Mouse (Mus musculus) B cell, adult 62 days (primary cell): ENCODE measurements around the gene Ppp2r3c. TPM values are rescaled to one million over a fixed set of nuclear protein-coding genes. Genes with fewer than 3 reads are reported as not detected.

Experiments used
- total RNA-seq: library from RNA; stranded (reverse); gene quantifications from 4 replicates; pipeline ENCODE4 v1.2.4, GENCODE M21; 2023

Ppp2r3c gene
- 18.8 to 27.6 TPM (median 21.5 TPM) in 4 replicates for total RNA-seq

GRCm38 (mm10) chr12:55302485-55303441 lies at the start of gene Ppp2r3c:
Ppp2r3c (minus strand) TSS chr12:55302998.

DNA sequence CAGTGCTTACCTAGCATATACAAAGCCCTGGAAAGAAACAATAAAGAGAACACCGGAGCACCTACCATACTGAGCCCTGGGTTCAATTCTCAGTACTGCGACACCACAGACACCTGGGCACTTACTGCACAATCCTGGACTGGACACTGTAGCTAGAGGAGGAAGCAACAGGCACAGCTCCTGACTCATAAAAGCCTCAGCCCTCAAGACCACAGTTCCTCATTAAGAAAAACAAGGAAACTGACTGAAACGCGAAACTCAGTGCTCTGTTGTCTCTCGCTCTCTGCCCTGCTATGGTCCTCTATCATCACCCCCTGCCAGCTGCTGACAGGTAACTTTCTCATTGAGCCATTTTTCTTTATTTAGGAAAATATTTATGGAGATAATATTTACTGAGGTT lies 3.5 kb downstream of the Ppp2r3c start, which contains the start of gene 1110008L16Rik:
Gene 1110008L16Rik (plus strand): TSS at position 242 of the 400 bp plus-strand sequence.

DNA sequence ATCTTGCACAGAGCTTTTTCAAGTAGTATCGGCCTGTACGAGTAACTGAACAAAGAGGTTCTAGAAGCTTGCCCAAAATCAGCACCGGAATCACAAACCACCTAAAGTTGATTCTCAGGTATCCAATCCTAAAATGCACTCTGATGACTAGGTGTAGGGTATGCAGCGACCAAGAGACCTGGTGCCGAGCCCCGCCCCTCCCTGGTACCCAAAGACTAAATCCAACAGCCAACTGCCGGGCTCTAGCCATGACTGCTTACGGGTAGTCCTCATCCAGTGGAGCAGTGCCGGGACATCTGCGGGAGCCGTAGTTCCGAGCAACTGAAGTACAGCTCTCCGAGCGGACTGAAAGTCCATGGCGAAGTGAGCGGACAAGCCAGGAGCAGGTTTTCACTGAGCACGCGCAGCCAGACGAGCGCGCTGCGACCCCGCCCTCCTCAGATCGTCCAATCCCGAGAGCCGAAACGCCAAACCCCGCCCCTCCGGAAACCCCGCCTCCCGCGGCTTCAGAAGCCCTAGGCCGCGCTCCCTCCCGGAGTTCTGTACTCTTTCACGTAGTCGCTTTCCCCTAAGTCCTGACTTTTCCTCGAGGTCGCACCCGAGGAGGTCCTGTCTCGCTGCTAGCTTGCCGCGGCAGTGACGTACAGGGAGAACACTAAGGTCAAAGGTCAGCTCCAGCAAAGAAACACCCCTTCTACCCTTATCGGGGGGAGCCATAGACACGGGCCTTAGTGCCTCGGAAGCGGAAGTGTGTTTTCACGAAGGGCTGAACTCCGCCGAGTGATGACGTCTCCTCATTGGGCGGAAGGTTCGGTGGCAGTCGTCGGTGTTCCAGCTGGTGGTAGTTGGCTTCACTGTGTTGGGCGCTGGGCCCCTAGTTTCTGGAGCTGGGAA lies 72.9 kb downstream of the Ppp2r3c start, which contains the start of gene Srp54c:
Gene Srp54c (plus strand): TSS at position 543 of the 894 bp plus-strand sequence.

Other genes starting within 250 kb of the Ppp2r3c start
- gene 2700097O09Rik, start 222.9 kb downstream of the Ppp2r3c start, total RNA-seq = 5.3 to 10.0 TPM (median 6.5 TPM) in 4 replicates
- 56.5 to 81.8 TPM (median 77.5 TPM) in 4 replicates for gene Srp54a, start 222.7 kb downstream of the Ppp2r3c start, total RNA-seq
- 6.9 to 9.1 TPM in 2 of 4 replicates, not detected in the others for gene Fam177a, start 178.5 kb downstream of the Ppp2r3c start, total RNA-seq
- gene Srp54b, start 147.9 kb downstream of the Ppp2r3c start, total RNA-seq = 49.7 to 59.9 TPM (median 53.8 TPM) in 4 replicates
- gene 1700047I17Rik2, start 103.4 kb downstream of the Ppp2r3c start, total RNA-seq = 4.5 to 10.9 TPM (median 9.8 TPM) in 3 of 4 replicates, not detected in the other
- gene Srp54c, start 72.8 kb downstream of the Ppp2r3c start, total RNA-seq = 20.3 to 28.0 TPM (median 23.3 TPM) in 4 replicates
- 10.6 to 11.9 TPM (median 11.6 TPM) in 4 replicates for gene 1110008L16Rik, start 3.4 kb downstream of the Ppp2r3c start, total RNA-seq
- 86.9 to 95.3 TPM (median 89.5 TPM) in 4 replicates for gene Psma6, start 81.2 kb upstream of the Ppp2r3c start, total RNA-seq
- 236 to 348 TPM (median 258 TPM) in 4 replicates for gene Nfkbia, start 189.6 kb upstream of the Ppp2r3c start, total RNA-seq